Mouse (Mus musculus): Measurements from ENCODE around the gene Lhfpl5.

DNA sequence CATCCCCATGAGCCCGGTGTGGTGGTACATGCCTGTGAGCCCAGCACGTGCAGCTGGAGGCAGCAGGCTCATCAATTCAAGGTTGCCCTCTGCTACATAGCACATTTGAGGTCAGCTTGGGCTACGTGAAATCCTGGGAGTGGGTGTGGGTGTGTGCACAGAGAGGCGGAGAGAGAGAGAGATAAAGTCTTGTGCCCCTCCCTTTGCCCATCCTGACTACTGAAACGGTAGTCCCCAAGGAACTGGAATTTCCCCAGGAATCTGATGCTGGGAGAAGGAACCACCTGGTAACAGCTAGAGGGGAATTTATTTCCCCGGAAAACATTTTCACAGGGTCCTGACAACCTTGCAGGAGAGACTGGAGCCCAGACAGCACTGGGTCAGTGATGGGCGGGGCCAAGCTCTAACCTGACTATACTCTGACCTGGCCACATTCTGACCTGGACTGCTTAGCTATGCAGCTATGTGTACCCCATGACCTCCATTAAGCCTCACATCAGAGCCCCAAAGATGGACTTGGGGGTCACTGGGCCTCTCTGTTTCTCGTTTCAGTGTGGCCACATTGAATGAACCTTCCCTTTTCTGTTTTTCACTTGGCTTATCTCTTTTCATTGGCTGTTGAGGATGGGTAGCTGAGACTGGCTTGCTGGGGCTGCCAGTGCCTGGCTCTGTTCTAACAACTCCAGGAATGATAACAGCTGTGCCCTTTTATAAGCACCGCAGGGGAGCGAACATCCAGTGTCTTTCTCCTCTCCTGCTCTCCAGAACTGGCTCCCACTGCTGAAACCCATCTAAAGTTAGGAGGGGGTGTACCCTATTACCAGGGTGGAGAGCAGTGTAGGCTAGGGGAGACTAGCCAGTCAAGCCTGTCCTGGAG is 53.0 kb downstream of the Lhfpl5 start:
- TF ChIP-seq POLR2A (IDR thresholded peaks at IDR 0.05; ENCODE audit: control insufficient read depth, extremely low read depth, insufficient read depth, low read length, poor library complexity) (no peak), CTCF (IDR thresholded peaks at IDR 0.05; ENCODE audit: borderline replicate concordance, control insufficient read depth, extremely low read depth, insufficient read depth, low read length, poor library complexity) (no peak)

Data from thymus, adult 2 months (tissue).